Mouse (Mus musculus) midbrain, embryonic 12.5 days (tissue): ENCODE results near the gene Ina. TPM values are rescaled to one million over a fixed set of nuclear protein-coding genes. Genes with fewer than 3 reads are reported as not detected.

Experiments
- ATAC-seq: fragments of 200-750 bp; cut with Nextera tagmentation; 2 replicates; pipeline ENCODE4 v1.8.0; 2017; ENCODE audit warnings: low read depth, moderate TSS enrichment, moderate library complexity; ENCODE audit not compliant: low FRiP score
- H3K27ac ChIP-seq: fragments of 300-500 bp; sonication (generic); replicated peaks from 2 replicates; pipeline ENCODE4 v1.5.1; 2016; ENCODE audit warnings: mild to moderate bottlenecking
- H3K27me3 ChIP-seq: fragments of 300-500 bp; sonication (generic); 2 replicates; pipeline ENCODE4 v1.6.1; 2016; ENCODE audit warnings: mild to moderate bottlenecking
- H3K36me3 ChIP-seq: fragments of 300-500 bp; sonication (generic); 2 replicates; pipeline ENCODE4 v1.6.1; 2016
- H3K4me1 ChIP-seq: fragments of 300-500 bp; sonication (generic); 2 replicates; pipeline ENCODE4 v1.6.1; 2016
- H3K4me2 ChIP-seq: fragments of 300-500 bp; sonication (generic); replicated peaks from 2 replicates; pipeline ENCODE4 v1.6.1; 2016; ENCODE audit warnings: mild to moderate bottlenecking, moderate library complexity
- H3K4me3 ChIP-seq: fragments of 300-500 bp; sonication (generic); 2 replicates; pipeline ENCODE4 v1.5.1; 2016; ENCODE audit warnings: mild to moderate bottlenecking
- H3K9ac ChIP-seq: fragments of 300-500 bp; sonication (generic); replicated peaks from 2 replicates; pipeline ENCODE4 v1.6.1; 2016; ENCODE audit warnings: mild to moderate bottlenecking, moderate library complexity
- H3K9me3 ChIP-seq: fragments of 300-500 bp; sonication (generic); 2 replicates; pipeline ENCODE4 v1.6.1; 2016; ENCODE audit warnings: mild to moderate bottlenecking
- WGBS: fragments of 180-500 bp; shearing (Covaris S2); methylation state at CpG from one replicate; pipeline ENCODE4 v1.1.7; 2016; 5-methylcytosine and 5-hydroxymethylcytosine counted together
- polyA plus RNA-seq: library from polyadenylated mRNA; unstranded; fragments of >200 nt; fragmentation: Nextera tagmentation; extraction: Ambion mirVana; gene quantifications from 2 replicates; pipeline ENCODE4 v1.2.1, GENCODE M21; 2016

Ina gene
- polyA plus RNA-seq, 1 experiment from 2014 or later, result 368 TPM

DNA sequence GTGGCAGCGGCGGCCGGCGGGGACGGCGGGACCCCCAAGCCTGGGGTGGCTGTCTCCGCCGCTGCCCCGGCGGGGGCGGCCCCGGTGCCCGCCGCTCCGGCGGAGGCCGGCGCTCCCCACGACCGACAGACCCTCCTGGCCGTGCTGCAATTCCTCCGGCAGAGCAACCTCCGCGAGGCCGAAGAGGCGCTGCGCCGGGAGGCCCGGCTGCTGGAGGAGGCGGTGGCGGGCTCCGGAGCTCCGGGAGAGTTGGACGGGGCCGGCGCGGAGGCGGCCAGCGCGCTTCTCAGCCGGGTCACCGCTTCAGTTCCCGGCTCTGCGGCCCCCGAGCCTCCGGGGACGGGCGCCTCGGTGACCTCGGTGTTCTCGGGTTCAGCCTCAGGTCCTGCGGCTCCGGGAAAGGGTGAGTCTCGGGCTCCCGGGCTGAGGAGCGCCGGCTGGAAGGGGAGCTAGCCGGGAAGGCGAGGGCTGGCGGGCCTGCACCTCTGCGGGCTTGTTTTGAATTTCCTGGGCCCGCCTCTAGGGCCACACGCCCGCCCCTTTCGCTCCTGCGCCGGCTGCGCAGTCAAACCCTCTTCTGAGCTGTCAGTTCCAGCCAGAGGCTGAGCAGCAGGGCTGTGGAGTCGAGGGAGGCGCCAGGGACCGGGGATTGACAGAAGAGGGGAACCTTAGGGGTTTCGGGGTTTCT, 53.6 kb downstream of the Ina start:
- Histone ChIP-seq H3K4me1 (peaks cover 11% of the 10 kb centered on the region), H3K9ac (peak overlapping the region; percentile 96), H3K9me3 (no peaks in the 10 kb centered on the region), H3K4me3 (peak overlapping the region; percentile 99), H3K27ac (peak overlapping the region; percentile 91), H3K4me2 (peak overlapping the region; percentile 69), H3K27me3 (no peaks in the 10 kb centered on the region), H3K36me3 (peaks cover 26% of the 10 kb centered on the region)
- ATAC-seq, result peak; percentile 86
- under 1% methylated on average over 57 of the region's 72 CpGs for WGBS

Other genes with a start within 250 kb of the Ina start
- gene Nt5c2, start 455 bp downstream of the Ina start, polyA plus RNA-seq, result 79.8 and 84.8 TPM in 2 replicates
- gene Pcgf6, start 36.2 kb downstream of the Ina start, polyA plus RNA-seq, result 32.6 and 33.8 TPM in 2 replicates
- gene Taf5, start 53.0 kb downstream of the Ina start, polyA plus RNA-seq, result 11.6 and 12.1 TPM in 2 replicates
- 1,210 and 1,249 TPM in 2 replicates for gene Usmg5, start 75.9 kb downstream of the Ina start, polyA plus RNA-seq
- 10.6 and 12.9 TPM in 2 replicates for gene Pdcd11, start 76.1 kb downstream of the Ina start, polyA plus RNA-seq
- 1.3 and 2.3 TPM in 2 replicates for gene Calhm2, start 123.6 kb downstream of the Ina start, polyA plus RNA-seq
- not detected in 2 replicates for gene Calhm1, start 129.6 kb downstream of the Ina start, polyA plus RNA-seq
- not detected in 2 replicates for gene Calhm3, start 143.1 kb downstream of the Ina start, polyA plus RNA-seq
- gene Neurl1a, start 164.1 kb downstream of the Ina start, polyA plus RNA-seq, result 4.8 and 5.2 TPM in 2 replicates